Mouse (Mus musculus) liver, embryonic 16.5 days (tissue): ENCODE measurements around the gene Soga1. TPM values are rescaled to one million over a fixed set of nuclear protein-coding genes. Genes with fewer than 3 reads are reported as not detected.

Experiments
- ATAC-seq: fragments of 200-750 bp; cut with Nextera tagmentation; 2 replicates; pipeline ENCODE4 v1.8.0; 2017; ENCODE audit warnings: low read depth, mild to moderate bottlenecking, moderate number of reproducible peaks, moderate library complexity
- H3K27ac ChIP-seq: fragments of 300-500 bp; sonication (generic); 2 replicates; pipeline ENCODE4 v1.5.1; 2014; ENCODE audit warnings: mild to moderate bottlenecking, low read length
- H3K27me3 ChIP-seq: fragments of 300-500 bp; sonication (generic); 2 replicates; pipeline ENCODE4 v1.6.1; 2014; ENCODE audit warnings: low read depth, low read length, mixed read lengths; ENCODE audit not compliant: control insufficient read depth, insufficient read depth
- H3K36me3 ChIP-seq: fragments of 300-500 bp; sonication (generic); 2 replicates; pipeline ENCODE4 v1.6.1; 2014; ENCODE audit warnings: mild to moderate bottlenecking; ENCODE audit not compliant: control insufficient read depth, insufficient read depth
- H3K4me1 ChIP-seq: fragments of 300-500 bp; sonication (generic); 2 replicates; pipeline ENCODE4 v1.6.1; 2014; ENCODE audit warnings: low read depth, low read length, mixed read lengths; ENCODE audit not compliant: control insufficient read depth
- H3K4me2 ChIP-seq: fragments of 300-500 bp; sonication (generic); 2 replicates; pipeline ENCODE4 v1.6.1; 2014; ENCODE audit warnings: low read depth, low read length, mixed read lengths
- H3K4me3 ChIP-seq: fragments of 300-500 bp; sonication (generic); 2 replicates; pipeline ENCODE4 v1.5.1; 2014; ENCODE audit warnings: low read depth, mild to moderate bottlenecking, low read length
- H3K9ac ChIP-seq: fragments of 300-500 bp; sonication (generic); 2 replicates; pipeline ENCODE4 v1.6.1; 2014; ENCODE audit warnings: low read depth, low read length
- H3K9me3 ChIP-seq: fragments of 300-500 bp; sonication (generic); replicated peaks from 2 replicates; pipeline ENCODE4 v1.6.1; 2016; ENCODE audit warnings: low read length; ENCODE audit not compliant: control insufficient read depth
- WGBS: fragments of 180-500 bp; shearing (Covaris S2); extraction: QIAGEN DNeasy Blood & Tissue Kit; methylation state at CpG from one replicate; pipeline ENCODE4 v1.1.7; 2014; ENCODE audit not compliant: insufficient replicate concordance; 5-methylcytosine and 5-hydroxymethylcytosine counted together
- polyA plus RNA-seq: library from polyadenylated mRNA; unstranded; fragments of >200 nt; fragmentation: Nextera tagmentation; extraction: Ambion mirVana; gene quantifications from 2 replicates; pipeline ENCODE4 v1.2.1, GENCODE M21; 2015

Soga1 gene
- polyA plus RNA-seq, 1 experiment from 2014 or later, result 1.8 TPM

DNA sequence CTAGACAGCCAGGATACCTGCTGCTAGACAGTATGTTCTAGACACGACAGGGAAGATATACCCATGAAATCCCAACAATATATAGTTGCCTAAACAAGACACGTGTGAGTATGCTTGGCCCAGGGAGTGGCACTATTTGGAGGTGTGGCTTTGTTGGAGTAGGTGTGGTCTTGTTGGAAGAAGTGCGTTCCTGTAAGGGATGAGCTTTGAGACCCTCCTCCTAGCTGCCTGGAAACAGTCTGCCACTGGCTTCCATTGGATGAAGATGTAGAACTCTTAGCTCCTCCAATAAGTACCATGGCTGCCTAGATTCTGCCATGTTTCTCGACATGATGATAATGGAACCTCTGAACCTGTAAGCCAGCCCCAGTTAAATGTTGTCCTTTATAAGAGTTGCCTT is 97.8 kb downstream of the Soga1 start:
- H3K4me2 ChIP-seq, result no peak overlapping the region
- WGBS, result 59% methylated on average over 4 of the region's 4 CpGs
- no peak for ATAC-seq
- H3K9me3 ChIP-seq, result no peaks in the 10 kb centered on the region
- H3K9ac ChIP-seq, result no peak overlapping the region
- H3K36me3 ChIP-seq, result no peaks in the 10 kb centered on the region
- no peak overlapping the region for H3K4me3 ChIP-seq
- no peak overlapping the region for H3K27ac ChIP-seq
- no peaks in the 10 kb centered on the region for H3K27me3 ChIP-seq
- H3K4me1 ChIP-seq, result peaks cover 20% of the 10 kb centered on the region

- H3K36me3 ChIP-seq, result no peaks in the 10 kb centered on the region
- ATAC-seq, result no peak
- WGBS, result 61% methylated on average over 2 of the region's 2 CpGs
- no peak overlapping the region for H3K27ac ChIP-seq
- H3K4me3 ChIP-seq, result no peak overlapping the region
- no peak overlapping the region for H3K4me2 ChIP-seq
- peaks cover 20% of the 10 kb centered on the region for H3K4me1 ChIP-seq
- no peak overlapping the region for H3K9ac ChIP-seq
- no peaks in the 10 kb centered on the region for H3K27me3 ChIP-seq
- H3K9me3 ChIP-seq, result no peaks in the 10 kb centered on the region
Observed at GRCm38 (mm10) chr2:156980059-156980458, 99.0 kb downstream of the Soga1 start.

GRCm38 (mm10) chr2:156976711-156977110 is 102.3 kb downstream of the Soga1 start:
- ATAC-seq, result no peak
- Histone ChIP-seq H3K4me1 (peaks cover 8% of the 10 kb centered on the region), H3K4me2 (no peak overlapping the region), H3K27ac (no peak overlapping the region), H3K4me3 (no peak overlapping the region), H3K36me3 (no peaks in the 10 kb centered on the region), H3K9ac (no peak overlapping the region), H3K27me3 (no peaks in the 10 kb centered on the region), H3K9me3 (no peaks in the 10 kb centered on the region)

DNA sequence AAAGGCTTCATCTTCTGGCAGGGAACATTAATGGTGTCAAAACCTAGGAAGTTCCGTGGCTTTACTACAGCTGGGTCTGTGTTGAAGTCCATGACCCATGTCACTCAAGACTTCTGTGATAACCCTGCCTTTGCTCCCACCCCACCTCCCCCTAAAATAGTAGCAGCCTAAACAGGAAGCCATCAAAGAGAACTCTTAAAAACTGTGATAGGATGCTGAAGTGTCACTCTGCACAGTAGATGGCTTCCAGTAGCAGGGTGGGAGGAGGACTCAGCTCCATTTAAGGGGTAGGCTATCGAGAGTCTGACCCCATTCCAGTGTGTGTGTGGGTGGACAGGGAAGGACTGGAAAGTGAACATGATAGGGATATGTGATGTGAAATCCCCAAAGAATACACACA is 104.1 kb downstream of the Soga1 start:
- Histone ChIP-seq H3K27ac (no peak overlapping the region), H3K36me3 (no peaks in the 10 kb centered on the region), H3K9me3 (no peaks in the 10 kb centered on the region), H3K4me1 (no peaks in the 10 kb centered on the region), H3K9ac (no peak overlapping the region), H3K4me2 (no peak overlapping the region), H3K4me3 (no peak overlapping the region), H3K27me3 (no peaks in the 10 kb centered on the region)
- 29% methylated on average over 2 of the region's 2 CpGs for WGBS
- ATAC-seq, result no peak

DNA sequence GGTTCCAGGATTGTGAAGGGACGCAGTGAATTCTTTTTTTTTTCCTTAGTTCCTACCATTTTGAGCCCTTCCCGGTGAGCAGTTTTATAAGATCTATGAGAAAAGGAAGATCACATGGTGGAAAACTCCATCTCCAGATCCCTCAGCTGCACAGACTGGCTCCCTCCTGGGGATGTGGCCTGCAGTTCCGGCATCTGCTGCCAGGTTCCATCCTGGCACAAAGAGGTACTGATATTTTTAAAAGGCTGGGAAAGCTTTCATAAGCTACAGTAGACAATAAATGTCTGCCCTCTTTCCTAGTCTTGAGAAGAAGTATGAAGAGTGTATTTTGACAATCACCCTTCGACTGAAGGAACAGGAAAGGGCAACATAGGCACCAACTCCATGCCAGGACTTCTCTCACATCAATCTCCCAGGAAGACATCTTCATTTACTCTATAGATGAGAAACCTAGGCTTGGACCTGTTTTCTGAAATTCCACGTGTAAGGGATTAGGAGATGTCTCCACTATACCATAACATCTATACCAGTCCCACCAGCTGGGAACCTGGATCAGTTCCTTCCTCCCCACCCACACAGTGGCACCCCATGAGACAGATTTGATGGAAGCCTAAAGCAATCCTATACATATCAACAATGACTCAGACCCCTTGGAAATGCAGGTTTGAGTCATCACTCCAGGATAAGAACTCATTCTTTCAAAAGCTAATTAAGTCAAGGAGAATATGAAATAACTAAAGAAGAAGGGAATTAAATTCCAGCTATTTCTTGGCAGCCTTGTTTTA is 105.5 kb downstream of the Soga1 start:
- no peak overlapping the region for H3K9ac ChIP-seq
- H3K9me3 ChIP-seq, result no peaks in the 10 kb centered on the region
- H3K4me3 ChIP-seq, result no peak overlapping the region
- H3K36me3 ChIP-seq, result no peaks in the 10 kb centered on the region
- H3K4me2 ChIP-seq, result no peak overlapping the region
- 85% methylated on average over 5 of the region's 5 CpGs for WGBS
- no peaks in the 10 kb centered on the region for H3K27me3 ChIP-seq
- H3K4me1 ChIP-seq, result no peaks in the 10 kb centered on the region
- no peak for ATAC-seq
- no peak overlapping the region for H3K27ac ChIP-seq

GRCm38 (mm10) chr2:156970253-156970652 is 108.8 kb downstream of the Soga1 start:
- Histone ChIP-seq H3K36me3 (no peaks in the 10 kb centered on the region), H3K27ac (no peak overlapping the region), H3K9ac (no peak overlapping the region), H3K27me3 (no peaks in the 10 kb centered on the region), H3K4me2 (no peak overlapping the region), H3K4me3 (no peak overlapping the region), H3K4me1 (no peaks in the 10 kb centered on the region; the same call in 1 of the 2 replicates), H3K9me3 (no peaks in the 10 kb centered on the region)
- WGBS, result 62% methylated on average over 7 of the region's 7 CpGs
- ATAC-seq, result no peak

DNA sequence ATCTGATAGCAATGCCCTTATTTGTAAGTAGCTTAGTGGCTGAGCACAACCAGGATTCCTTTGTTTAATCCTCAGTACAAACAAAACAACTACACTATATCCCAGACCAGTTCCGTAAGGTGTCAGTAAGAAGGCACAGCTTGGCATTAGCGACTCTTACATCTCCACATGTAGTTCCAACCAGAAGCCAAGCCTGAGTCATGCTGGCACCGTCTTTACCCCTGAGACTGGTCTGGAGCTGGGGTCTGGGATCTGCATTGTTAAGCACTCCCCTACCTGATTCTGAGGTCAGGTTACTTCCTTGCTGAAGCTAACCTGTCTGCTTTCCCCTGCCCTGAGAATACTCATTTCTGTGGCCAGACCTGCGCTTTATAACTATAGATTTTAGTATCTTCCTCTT is 110.6 kb downstream of the Soga1 start:
- Histone ChIP-seq H3K27me3 (no peaks in the 10 kb centered on the region), H3K36me3 (no peaks in the 10 kb centered on the region), H3K4me2 (no peak overlapping the region), H3K9me3 (no peaks in the 10 kb centered on the region), H3K27ac (no peak overlapping the region), H3K9ac (no peak overlapping the region), H3K4me3 (no peak overlapping the region), H3K4me1 (no peaks in the 10 kb centered on the region; the same call in 1 of the 2 replicates)
- no peak for ATAC-seq
- 84% methylated on average over 4 of the region's 4 CpGs for WGBS

- Histone ChIP-seq H3K36me3 (no peaks in the 10 kb centered on the region), H3K4me3 (no peak overlapping the region), H3K27me3 (no peaks in the 10 kb centered on the region), H3K4me1 (no peaks in the 10 kb centered on the region; the same call in 1 of the 2 replicates), H3K9me3 (no peaks in the 10 kb centered on the region), H3K4me2 (no peak overlapping the region), H3K9ac (no peak overlapping the region), H3K27ac (no peak overlapping the region)
- ATAC-seq, result no peak
- 65% methylated on average over 6 of the region's 6 CpGs for WGBS
Observed at GRCm38 (mm10) chr2:156967388-156967787, 111.7 kb downstream of the Soga1 start.
